Mouse (Mus musculus) gastrocnemius, adult 8-10 months (tissue): Measurements from ENCODE around the gene Rnpc3. TPM values are rescaled to one million over a fixed set of nuclear protein-coding genes. Genes with fewer than 3 reads are reported as not detected.
"Not testable (repeated sequence)": the region's sequence is repeated elsewhere in the genome, so short reads cannot be mapped to it uniquely, and the experiment has no call there.

Experiments
- DNase-seq, 2 experiments: peaks; one replicate each; pipeline ENCODE4 v3.0.0; 2022; ENCODE audit warnings: low spot score in 2 of 2
- total RNA-seq, 4 experiments: library from RNA; stranded (reverse); gene quantifications; 2 replicates each; pipeline ENCODE4 v1.2.4; 2022

Gene Rnpc3
- 1 to 10 TPM; 5.4 to 7.3 (median 6.5) TPM for total RNA-seq

- peak; percentile 89 to 90 for DNase-seq
Measured at GRCm38 (mm10) chr3:113629606-113630359, at the start of gene Rnpc3. Gene Rnpc3, minus strand, starts transcription at chr3:113630149.

GRCm38 (mm10) chr3:113656940-113657339 is 27.0 kb upstream of the Rnpc3 start:
- DNase-seq, result no peak

GRCm38 (mm10) chr3:113654335-113654734 is 24.4 kb upstream of the Rnpc3 start:
- no peak for DNase-seq

- DNase-seq, result not testable (repeated sequence)
Measured at GRCm38 (mm10) chr3:113651386-113651785, 21.4 kb upstream of the Rnpc3 start.

- DNase-seq, result no peak
Measured at GRCm38 (mm10) chr3:113639545-113639944, 9.6 kb upstream of the Rnpc3 start.

- DNase-seq, result no peak
Measured at GRCm38 (mm10) chr3:113634220-113634619, 4.3 kb upstream of the Rnpc3 start.

- no peak for DNase-seq
Measured at GRCm38 (mm10) chr3:113631611-113632010, 1.7 kb upstream of the Rnpc3 start.

GRCm38 (mm10) chr3:113630564-113630963 is 615 bp upstream of the Rnpc3 start:
- no peak for DNase-seq

- no peak for DNase-seq
Measured at GRCm38 (mm10) chr3:113606599-113606998, 23.4 kb downstream of the Rnpc3 start, which contains the start of gene Amy1. Gene Amy1, minus strand, starts transcription at chr3:113606699.

GRCm38 (mm10) chr3:113590844-113591243 is 39.1 kb downstream of the Rnpc3 start:
- DNase-seq, result no peak

- DNase-seq, result no peak
Measured at GRCm38 (mm10) chr3:113574578-113574977, 55.4 kb downstream of the Rnpc3 start.

GRCm38 (mm10) chr3:113574138-113574537 is 55.8 kb downstream of the Rnpc3 start:
- DNase-seq, result no peak

GRCm38 (mm10) chr3:113572158-113572557 is 57.8 kb downstream of the Rnpc3 start:
- no peak for DNase-seq

Other genes with a start within 250 kb of the Rnpc3 start
- not detected for gene Amy2a1, start 97.7 kb downstream of the Rnpc3 start, total RNA-seq
- 10 to 100 TPM; 17.7 to 29.9 (median 27.2) TPM for gene Amy1, start 23.4 kb downstream of the Rnpc3 start, total RNA-seq